Mouse (Mus musculus) erythroblast, adult 5-6 weeks (primary cell): Measurements from ENCODE around the gene Sde2. TPM values are rescaled to one million over a fixed set of nuclear protein-coding genes. Genes with fewer than 3 reads are reported as not detected.

Experiments
- ATAC-seq: replicated peaks from 2 replicates; pipeline ENCODE4 v1.8.0; 2016; ENCODE audit warnings: moderate number of reproducible peaks, mild to moderate bottlenecking, moderate TSS enrichment, inconsistent platforms; ENCODE audit not compliant: poor library complexity, low FRiP score, severe bottlenecking
- total RNA-seq, 2 experiments: library from RNA; stranded (forward) in 1 of 2; stranded (reverse) in 1 of 2; fragments of 150-400 nt in 1 of 2; fragments of 200-764, 138-1000 nt in 1 of 2; gene quantifications; 2 replicates each; pipeline versions ENCODE4 v1.2.3 to v1.2.4; 2015 to 2017; ENCODE audit warnings: low replicate concordance in 2 of 2

Sde2 gene
- total RNA-seq, 2 experiments from 2014 or later = 29.4 to 34.7 TPM

DNA sequence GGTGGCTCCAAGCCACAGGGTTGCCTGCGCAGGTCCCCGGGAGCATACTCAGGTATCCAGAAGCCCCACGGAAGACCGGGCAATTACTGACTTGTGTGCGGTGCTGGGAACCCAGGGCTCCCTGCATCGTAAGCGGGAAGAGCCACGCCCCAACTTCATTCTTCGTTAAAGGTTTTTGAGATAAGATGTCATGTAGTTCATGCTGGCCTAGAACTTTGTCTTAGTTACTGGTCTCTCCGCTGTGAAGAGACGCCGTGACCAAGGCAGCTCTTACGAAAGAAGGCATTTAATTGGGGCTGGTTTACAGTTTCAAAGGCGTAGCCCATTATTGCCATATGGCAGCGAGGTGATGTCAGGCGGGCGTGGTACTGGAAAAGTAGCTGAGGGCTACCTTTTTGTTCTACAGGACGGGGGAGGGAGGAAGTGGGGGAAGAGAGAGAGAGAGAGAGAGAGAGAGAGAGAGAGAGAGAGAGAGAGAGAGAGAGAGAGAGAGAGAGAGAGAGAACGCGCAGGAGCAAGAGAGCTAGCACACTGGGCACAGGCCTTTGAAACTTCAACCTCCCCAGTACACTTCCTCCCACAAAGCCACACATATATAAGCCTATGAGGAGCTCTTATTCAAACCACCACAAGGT, 60.8 kb downstream of the Sde2 start:
- ATAC-seq = peak; percentile 47

DNA sequence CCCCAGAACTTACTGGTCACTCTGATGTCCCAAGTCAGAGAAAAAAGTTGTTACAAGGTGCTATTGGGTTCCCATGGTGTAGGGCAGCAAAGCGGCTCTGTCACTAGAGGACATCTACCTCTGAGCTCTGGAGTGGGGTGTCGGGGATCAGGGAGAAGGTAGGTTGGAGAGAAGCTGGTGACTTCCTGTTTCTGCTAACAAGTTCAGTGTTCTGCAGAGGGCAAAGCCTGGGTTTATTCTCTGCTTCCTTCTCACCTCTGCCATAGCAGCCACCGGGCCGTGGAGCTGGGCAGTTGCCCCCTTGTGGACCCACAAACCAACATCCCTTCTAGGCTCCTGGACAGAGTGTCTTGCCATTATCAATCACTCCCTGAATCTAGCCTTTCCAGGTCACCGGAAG, 61.9 kb downstream of the Sde2 start:
- no peak for ATAC-seq

DNA sequence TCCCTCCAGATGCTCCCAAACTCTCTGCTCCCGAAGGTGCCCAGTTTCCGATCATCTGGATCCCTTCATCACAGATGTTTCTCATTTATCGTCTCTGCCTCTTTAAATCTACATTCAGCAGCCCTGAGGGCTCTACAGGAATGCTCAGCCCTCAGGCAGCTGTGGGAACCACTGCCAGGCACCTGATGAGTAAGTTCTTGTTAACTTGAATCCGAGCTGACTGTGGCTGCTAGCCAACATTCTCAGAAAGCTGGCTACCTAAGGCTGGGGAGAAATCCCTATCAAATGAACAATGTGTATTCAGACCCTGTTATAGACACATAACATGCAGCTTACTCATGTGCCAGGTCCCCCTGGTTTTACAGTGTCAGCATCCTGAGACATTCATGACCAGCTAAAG, 62.9 kb downstream of the Sde2 start:
- ATAC-seq = no peak

DNA sequence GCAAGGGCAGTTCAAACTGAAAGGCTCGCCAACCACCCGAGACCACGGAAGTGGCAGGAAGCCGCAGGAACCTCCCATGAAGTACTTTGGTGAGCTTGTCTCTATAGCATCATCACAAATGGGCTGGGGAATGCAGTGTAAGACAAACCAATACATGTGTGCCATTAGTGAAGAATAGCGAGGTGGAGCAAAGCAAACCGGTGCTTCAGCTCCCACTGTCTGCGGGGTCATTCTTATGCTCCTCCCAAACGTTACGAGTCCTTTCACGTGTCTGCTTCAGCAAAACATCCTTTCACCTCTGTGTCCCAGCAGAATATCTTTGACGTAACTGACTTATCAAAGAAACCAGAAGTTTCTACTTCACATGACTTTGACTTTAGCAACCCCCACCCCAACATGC, 65.5 kb downstream of the Sde2 start:
- ATAC-seq = no peak

DNA sequence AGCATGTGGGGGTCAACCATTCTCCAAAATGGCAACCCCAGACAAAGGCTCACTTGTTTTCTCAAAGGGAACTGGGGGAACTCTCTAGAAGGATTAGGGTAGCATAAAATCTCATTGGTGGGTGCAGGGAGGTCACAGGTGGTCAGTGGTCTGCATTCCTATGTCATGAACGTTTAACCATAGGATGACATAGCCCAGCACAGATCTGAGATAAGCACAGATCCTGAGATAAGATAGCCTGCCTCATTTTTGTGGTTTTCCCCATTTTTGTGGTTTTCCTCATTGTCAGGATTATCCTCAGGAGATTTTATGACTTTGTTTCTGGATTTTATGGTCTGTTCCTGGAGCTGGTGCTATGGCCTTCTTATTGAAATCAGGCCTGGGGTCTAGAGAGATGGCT, 66.1 kb downstream of the Sde2 start:
- no peak for ATAC-seq

Other genes with a start within 250 kb of the Sde2 start
- gene Lin9, start 210.0 kb upstream of the Sde2 start, total RNA-seq (2015; ENCODE audit: low replicate concordance) = 4.4 and 15.0 TPM in 2 replicates
- 16.1 and 16.6 TPM in 2 replicates for gene Lin9, start 210.0 kb upstream of the Sde2 start, total RNA-seq (2017; ENCODE audit: low replicate concordance)
- not detected in 2 replicates for gene Mixl1, start 154.1 kb upstream of the Sde2 start, total RNA-seq (2015; ENCODE audit: low replicate concordance)
- 0.28 TPM in 1 of 2 replicates, not detected in the other for gene Mixl1, start 154.1 kb upstream of the Sde2 start, total RNA-seq (2017; ENCODE audit: low replicate concordance)
- 7.9 and 9.6 TPM in 2 replicates for gene Acbd3, start 125.1 kb upstream of the Sde2 start, total RNA-seq (2015; ENCODE audit: low replicate concordance)
- 12.3 and 16.4 TPM in 2 replicates for gene Acbd3, start 125.1 kb upstream of the Sde2 start, total RNA-seq (2017; ENCODE audit: low replicate concordance)
- gene H3f3a, start 37.2 kb upstream of the Sde2 start, total RNA-seq (2015; ENCODE audit: low replicate concordance) = 966 and 1,002 TPM in 2 replicates
- gene H3f3a, start 37.2 kb upstream of the Sde2 start, total RNA-seq (2017; ENCODE audit: low replicate concordance) = 1,471 and 1,473 TPM in 2 replicates
- gene Lefty2, start 42.0 kb downstream of the Sde2 start, total RNA-seq (2015; ENCODE audit: low replicate concordance) = not detected in 2 replicates
- gene Lefty2, start 42.0 kb downstream of the Sde2 start, total RNA-seq (2017; ENCODE audit: low replicate concordance) = not detected in 2 replicates
- 9.0 and 9.8 TPM in 2 replicates for gene Pycr2, start 53.2 kb downstream of the Sde2 start, total RNA-seq (2015; ENCODE audit: low replicate concordance)
- 5.8 and 7.0 TPM in 2 replicates for gene Pycr2, start 53.2 kb downstream of the Sde2 start, total RNA-seq (2017; ENCODE audit: low replicate concordance)
- gene Lefty1, start 83.9 kb downstream of the Sde2 start, total RNA-seq (2015; ENCODE audit: low replicate concordance) = not detected in 2 replicates
- not detected in 2 replicates for gene Lefty1, start 83.9 kb downstream of the Sde2 start, total RNA-seq (2017; ENCODE audit: low replicate concordance)
- gene Tmem63a, start 91.2 kb downstream of the Sde2 start, total RNA-seq (2015; ENCODE audit: low replicate concordance) = 8.5 and 13.8 TPM in 2 replicates
- gene Tmem63a, start 91.2 kb downstream of the Sde2 start, total RNA-seq (2017; ENCODE audit: low replicate concordance) = 6.6 and 13.1 TPM in 2 replicates
- gene Ephx1, start 169.8 kb downstream of the Sde2 start, total RNA-seq (2015; ENCODE audit: low replicate concordance) = 6.1 and 12.5 TPM in 2 replicates
- gene Ephx1, start 169.8 kb downstream of the Sde2 start, total RNA-seq (2017; ENCODE audit: low replicate concordance) = 3.3 TPM in 1 of 2 replicates, not detected in the other
- gene 9130409I23Rik, start 200.1 kb downstream of the Sde2 start, total RNA-seq (2015; ENCODE audit: low replicate concordance) = not detected in 2 replicates
- gene 9130409I23Rik, start 200.1 kb downstream of the Sde2 start, total RNA-seq (2017; ENCODE audit: low replicate concordance) = not detected in 2 replicates